Mouse (Mus musculus): ENCODE results near the gene Abcf2.

DNA sequence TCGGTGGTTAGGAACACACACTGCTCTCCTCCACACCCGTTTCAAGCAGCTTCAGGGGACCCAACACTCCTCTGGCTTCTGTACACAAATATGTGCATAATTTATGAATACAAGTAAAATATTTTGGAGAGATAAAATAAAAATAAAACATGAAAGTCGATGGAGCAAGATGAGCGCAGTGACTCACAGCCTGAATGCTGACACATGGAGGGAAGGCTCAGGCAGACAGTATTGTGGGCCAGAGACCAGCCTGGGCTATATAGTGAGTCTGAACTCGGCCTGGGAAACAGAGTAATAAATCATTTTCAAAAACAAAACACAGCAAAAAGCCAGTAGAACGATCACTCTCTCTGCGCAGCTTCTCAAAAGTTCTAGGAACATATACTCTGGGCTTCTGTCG is 55.9 kb downstream of the Abcf2 start:
- TF ChIP-seq CTCF (IDR thresholded peaks at IDR 0.05; ENCODE audit: control insufficient read depth, insufficient read depth, insufficient replicate concordance, low read depth, low read length), result no peak
- TF ChIP-seq POLR2A (IDR thresholded peaks at IDR 0.05; ENCODE audit: control insufficient read depth, low read depth, low read length), result no peak

Measured in testis, adult 2 months (tissue).